Mouse (Mus musculus): ENCODE measurements around the gene Sh3gl1. TPM values are rescaled to one million over a fixed set of nuclear protein-coding genes. Genes with fewer than 3 reads are reported as not detected.

Gene Sh3gl1
- polyA plus RNA-seq, 1 experiment from 2014 or later = 48.0 TPM

GRCm38 (mm10) chr17:56018347-56019131 lies 17.9 kb downstream of the Sh3gl1 start:
- peaks cover 23% of the 10 kb centered on the region for H3K4me1 ChIP-seq (replicated peaks)
- H3K9me3 ChIP-seq (replicated peaks) = no peaks in the 10 kb centered on the region
- WGBS (ENCODE audit: insufficient replicate concordance) = 74% methylated on average over 20 of the region's 20 CpGs
- peak; percentile 18; the same call in 1 of the 2 replicates for ATAC-seq (ENCODE audit: low read depth)
- no peak overlapping the region for H3K27ac ChIP-seq
- no peak overlapping the region for H3K4me3 ChIP-seq (replicated peaks)
- H3K9ac ChIP-seq = no peak overlapping the region
- no peaks in the 10 kb centered on the region for H3K27me3 ChIP-seq
- DNase-seq = no peak
- no peak overlapping the region for H3K4me2 ChIP-seq
- H3K36me3 ChIP-seq = peaks cover 74% of the 10 kb centered on the region

- DNase-seq (no peak), ATAC-seq (ENCODE audit: low read depth) (no peak)
- Histone ChIP-seq H3K27ac (no peak overlapping the region), H3K27me3 (no peaks in the 10 kb centered on the region), H3K4me3 (replicated peaks) (no peak overlapping the region), H3K9ac (no peak overlapping the region), H3K4me2 (no peak overlapping the region), H3K9me3 (replicated peaks) (no peaks in the 10 kb centered on the region), H3K36me3 (peaks cover 73% of the 10 kb centered on the region), H3K4me1 (replicated peaks) (peaks cover 16% of the 10 kb centered on the region)
- WGBS (ENCODE audit: insufficient replicate concordance) = 95% methylated on average over 7 of the region's 7 CpGs
Observed at GRCm38 (mm10) chr17:56017848-56018247, 18.6 kb downstream of the Sh3gl1 start.

GRCm38 (mm10) chr17:56016793-56017785 lies 19.3 kb downstream of the Sh3gl1 start:
- Histone ChIP-seq H3K4me3 (replicated peaks) (no peak overlapping the region), H3K4me1 (replicated peaks) (peaks cover 8% of the 10 kb centered on the region), H3K27me3 (no peaks in the 10 kb centered on the region), H3K27ac (no peak overlapping the region), H3K36me3 (peaks cover 66% of the 10 kb centered on the region), H3K4me2 (no peak overlapping the region), H3K9me3 (replicated peaks) (no peaks in the 10 kb centered on the region), H3K9ac (no peak overlapping the region)
- ATAC-seq (ENCODE audit: low read depth) (no peak), DNase-seq (no peak)
- WGBS (ENCODE audit: insufficient replicate concordance) = 82% methylated on average over 15 of the region's 15 CpGs

GRCm38 (mm10) chr17:56016382-56016781 lies 20.1 kb downstream of the Sh3gl1 start:
- 77% methylated on average over 8 of the region's 8 CpGs for WGBS (ENCODE audit: insufficient replicate concordance)

GRCm38 (mm10) chr17:56015293-56015692 lies 21.1 kb downstream of the Sh3gl1 start:
- Histone ChIP-seq H3K36me3 (peaks cover 63% of the 10 kb centered on the region), H3K4me2 (no peak overlapping the region), H3K9me3 (replicated peaks) (no peaks in the 10 kb centered on the region), H3K27ac (no peak overlapping the region), H3K27me3 (peaks cover under 1% of the 10 kb centered on the region; the same call in 1 of the 2 replicates), H3K4me3 (replicated peaks) (no peak overlapping the region), H3K9ac (no peak overlapping the region), H3K4me1 (replicated peaks) (peaks cover 6% of the 10 kb centered on the region)
- ATAC-seq (ENCODE audit: low read depth) = no peak
- 85% methylated on average over 9 of the region's 9 CpGs for WGBS (ENCODE audit: insufficient replicate concordance)
- DNase-seq = no peak

More at GRCm38 (mm10) chr17:56016382-56016781, 20.1 kb downstream of the Sh3gl1 start:
- Histone ChIP-seq H3K4me3 (replicated peaks) (no peak overlapping the region), H3K4me1 (replicated peaks) (0 out of 2 replicates have a peak, but pooled peaks cover 3% of the 10 kb centered on the region), H3K36me3 (peaks cover 66% of the 10 kb centered on the region), H3K27ac (no peak overlapping the region), H3K9me3 (replicated peaks) (no peaks in the 10 kb centered on the region), H3K27me3 (no peaks in the 10 kb centered on the region), H3K4me2 (no peak overlapping the region), H3K9ac (no peak overlapping the region)
- ATAC-seq (ENCODE audit: low read depth) (no peak), DNase-seq (no peak)

GRCm38 (mm10) chr17:56011441-56011840 lies 25.0 kb downstream of the Sh3gl1 start:
- Histone ChIP-seq H3K27ac (no peak overlapping the region), H3K27me3 (peaks cover 3% of the 10 kb centered on the region; the same call in 1 of the 2 replicates), H3K9me3 (replicated peaks) (no peaks in the 10 kb centered on the region), H3K4me3 (replicated peaks) (no peak overlapping the region), H3K36me3 (peaks cover 24% of the 10 kb centered on the region), H3K4me1 (replicated peaks) (peaks cover 36% of the 10 kb centered on the region), H3K9ac (no peak overlapping the region), H3K4me2 (no peak overlapping the region)
- WGBS (ENCODE audit: insufficient replicate concordance) = 79% methylated on average over 7 of the region's 7 CpGs
- no peak for ATAC-seq (ENCODE audit: low read depth)
- DNase-seq = no peak

GRCm38 (mm10) chr17:56010681-56011080 lies 25.8 kb downstream of the Sh3gl1 start:
- no peak overlapping the region for H3K4me3 ChIP-seq (replicated peaks)
- no peak overlapping the region for H3K27ac ChIP-seq
- peaks cover 3% of the 10 kb centered on the region; the same call in 1 of the 2 replicates for H3K27me3 ChIP-seq
- peaks cover 17% of the 10 kb centered on the region for H3K36me3 ChIP-seq
- WGBS (ENCODE audit: insufficient replicate concordance) = 3% methylated on average over 9 of the region's 9 CpGs
- no peak overlapping the region for H3K9ac ChIP-seq
- H3K4me2 ChIP-seq = peak overlapping the region; percentile 97; the same call in 1 of the 2 replicates
- DNase-seq = peak; percentile 68
- H3K9me3 ChIP-seq (replicated peaks) = no peaks in the 10 kb centered on the region
- H3K4me1 ChIP-seq (replicated peaks) = peaks cover 42% of the 10 kb centered on the region
- ATAC-seq (ENCODE audit: low read depth) = no peak

- Histone ChIP-seq H3K9ac (no peak overlapping the region), H3K36me3 (peaks cover 12% of the 10 kb centered on the region), H3K27ac (no peak overlapping the region), H3K4me1 (replicated peaks) (peaks cover 42% of the 10 kb centered on the region), H3K4me2 (peak overlapping the region; percentile 97), H3K27me3 (peaks cover 6% of the 10 kb centered on the region), H3K9me3 (replicated peaks) (no peaks in the 10 kb centered on the region), H3K4me3 (replicated peaks) (peak overlapping the region; percentile 77)
- ATAC-seq (ENCODE audit: low read depth) (no peak), DNase-seq (no peak)
- 61% methylated on average over 14 of the region's 14 CpGs for WGBS (ENCODE audit: insufficient replicate concordance)
Observed at GRCm38 (mm10) chr17:56010255-56010654, 26.2 kb downstream of the Sh3gl1 start.

GRCm38 (mm10) chr17:56009962-56010240 lies 26.5 kb downstream of the Sh3gl1 start:
- WGBS (ENCODE audit: insufficient replicate concordance) = 56% methylated on average over 2 of the region's 2 CpGs
- Histone ChIP-seq H3K9ac (peak overlapping the region; percentile 75), H3K4me3 (replicated peaks) (peak overlapping the region; percentile 77), H3K4me2 (peak overlapping the region; percentile 97), H3K4me1 (replicated peaks) (peaks cover 42% of the 10 kb centered on the region), H3K27ac (no peak overlapping the region), H3K9me3 (replicated peaks) (no peaks in the 10 kb centered on the region), H3K36me3 (peaks cover 9% of the 10 kb centered on the region; the same call in 1 of the 2 replicates), H3K27me3 (peaks cover 8% of the 10 kb centered on the region)
- DNase-seq (no peak), ATAC-seq (ENCODE audit: low read depth) (no peak)

- ATAC-seq (ENCODE audit: low read depth) (peak; percentile 90), DNase-seq (peak; percentile 89)
- Histone ChIP-seq H3K9me3 (replicated peaks) (no peaks in the 10 kb centered on the region), H3K27ac (peak overlapping the region; percentile 81), H3K4me3 (replicated peaks) (peak overlapping the region; percentile 77), H3K36me3 (0 out of 2 replicates have a peak, but pooled peaks cover 6% of the 10 kb centered on the region), H3K4me1 (replicated peaks) (peaks cover 42% of the 10 kb centered on the region), H3K27me3 (peaks cover 8% of the 10 kb centered on the region), H3K9ac (peak overlapping the region; percentile 75), H3K4me2 (peak overlapping the region; percentile 97)
- 1% methylated on average over 62 of the region's 62 CpGs for WGBS (ENCODE audit: insufficient replicate concordance)
Observed at GRCm38 (mm10) chr17:56009088-56009961, 27.1 kb downstream of the Sh3gl1 start.

Measured in liver, embryonic 13.5 days (tissue).